Mouse (Mus musculus): ENCODE measurements around the gene Dnah2.

- TF ChIP-seq CTCF (IDR thresholded peaks at IDR 0.05; ENCODE audit: control insufficient read depth, insufficient read depth, insufficient read length) (no peak), USF1 (IDR thresholded peaks at IDR 0.05; ENCODE audit: low read depth) (no peak), MYOG (IDR thresholded peaks at IDR 0.05; ENCODE audit: control insufficient read depth, extremely low read depth, insufficient read length) (no peak), CEBPB (IDR thresholded peaks at IDR 0.05; ENCODE audit: low read depth) (no peak), MYOD1 (IDR thresholded peaks at IDR 0.05; ENCODE audit: control insufficient read depth, insufficient read length, low read depth) (no peak)
These were observed 144.1 kb downstream of the Dnah2 start for GRCm38 (mm10) chr11:69404595-69405396.

Data from C2C12 (cell line).